In the genomic region with DNA sequence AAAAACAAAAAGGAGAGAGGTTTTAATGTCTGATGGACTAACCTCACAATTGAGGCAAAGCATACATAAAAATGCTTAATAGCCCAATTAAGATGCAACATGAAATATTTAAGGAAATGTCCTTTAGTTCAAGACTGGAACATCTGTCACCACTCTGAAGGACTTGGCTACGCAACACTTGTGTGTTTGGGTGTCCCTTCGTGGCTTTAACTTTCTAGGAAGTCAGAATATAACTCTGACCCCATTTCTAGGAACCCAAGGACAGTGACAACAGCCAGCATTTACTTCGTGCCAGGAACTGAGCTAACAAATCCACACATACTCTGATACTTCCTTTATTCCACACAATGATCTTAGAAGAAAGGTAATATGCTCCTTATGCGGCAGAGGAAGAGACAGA, we compare ENCODE assay signal across 30 mouse cellular contexts.
DNase-seq lines count a peak whose midpoint lies in the region; ATAC-seq and TF ChIP-seq lines count a peak whose summit lies in the region.
"Had no signal": no experiment of that assay in that cellular context is flagged by ENCODE, and none has a peak within 500 bp of the region (broad histone marks: within the 10 kb centered on the region; RNA-seq: fewer than 3 reads in every experiment).

No protein-coding gene starts in this region.

- no peak for TF ChIP-seq CTCF in gastrocnemius, adult 2 months (IDR thresholded peaks at IDR 0.05)
- no peak for TF ChIP-seq CTCF in layer of hippocampus, adult 2 months (conservative IDR thresholded peaks at IDR 0.05)

- no peak overlapping the region for H3K4me2 ChIP-seq in kidney, embryonic 14.5 days (replicated peaks; ENCODE audit: low read depth, low read length)
- H3K4me2 ChIP-seq in limb, embryonic 15.5 days = no peak overlapping the region
- H3K4me2 ChIP-seq: embryonic facial prominence, embryonic 15.5 days; heart, embryonic 13.5 days; hindbrain, embryonic 12.5 days; liver, embryonic 15.5 days; neural tube, embryonic 13.5 days had no signal

- peak; percentile 21 for DNase-seq in gastrocnemius, adult 2 months
- no peak for DNase-seq in gastrocnemius, postnatal 25 days
- DNase-seq in kidney, postnatal 14 days = peak; percentile 28
- DNase-seq in embryonic facial prominence, embryonic 10.5 days (ENCODE audit: low spot score) = peak; percentile 1
- DNase-seq in layer of hippocampus, adult 2 months (ENCODE audit: low spot score in 2 of 2) = no peak
- DNase-seq: B cell, adult 2 months; cerebellum, adult 8-10 months; cerebellum, postnatal 36 days; embryo, embryonic 11 days; gastrocnemius, postnatal 14 days; heart, adult 2 months; lung, postnatal 10 days; retina, postnatal 1 day; right cerebral cortex, postnatal 25 days; thymus, postnatal 14 days had no signal

- H3K27ac ChIP-seq in gastrocnemius, adult 2 months = no peak overlapping the region
- H3K27ac ChIP-seq in kidney, embryonic 14.5 days (ENCODE audit: low read depth, low read length) = no peak overlapping the region
- no peak overlapping the region for H3K27ac ChIP-seq in embryonic facial prominence, embryonic 10.5 days (replicated peaks)
- H3K27ac ChIP-seq in limb, embryonic 15.5 days = peak overlapping the region; percentile 24; the same call in 1 of the 2 replicates
- H3K27ac ChIP-seq in layer of hippocampus, adult 2 months = no peak overlapping the region
- H3K27ac ChIP-seq: embryonic facial prominence, embryonic 15.5 days; heart, adult 2 months; heart, embryonic 13.5 days; hindbrain, embryonic 12.5 days; liver, embryonic 15.5 days; midbrain, embryonic 10.5 days; neural tube, embryonic 13.5 days had no signal

- no peak for ATAC-seq in kidney, embryonic 14.5 days (ENCODE audit: low FRiP score, low TSS enrichment)
- ATAC-seq in limb, embryonic 15.5 days (ENCODE audit: insufficient number of reproducible peaks, low FRiP score, low TSS enrichment, low read depth) = no peak
- ATAC-seq: forebrain, embryonic 14.5 days; intestine, postnatal 0 days; midbrain, embryonic 16.5 days; Patski had no signal

- no peak overlapping the region for H3K4me3 ChIP-seq in gastrocnemius, adult 2 months
- H3K4me3 ChIP-seq in kidney, embryonic 14.5 days (ENCODE audit: low read length) = no peak overlapping the region
- H3K4me3 ChIP-seq in embryonic facial prominence, embryonic 10.5 days = no peak overlapping the region
- H3K4me3 ChIP-seq in limb, embryonic 15.5 days = no peak overlapping the region
- H3K4me3 ChIP-seq in layer of hippocampus, adult 2 months = no peak overlapping the region
- H3K4me3 ChIP-seq: embryonic facial prominence, embryonic 15.5 days; heart, adult 2 months; heart, embryonic 13.5 days; hindbrain, embryonic 12.5 days; liver, embryonic 15.5 days; midbrain, embryonic 10.5 days; myocyte; neural tube, embryonic 13.5 days had no signal

- H3K9ac ChIP-seq in kidney, embryonic 14.5 days (ENCODE audit: low read depth, low read length) = no peak overlapping the region
- H3K9ac ChIP-seq in limb, embryonic 15.5 days = no peak overlapping the region
- H3K9ac ChIP-seq: embryonic facial prominence, embryonic 15.5 days; heart, embryonic 13.5 days; hindbrain, embryonic 12.5 days; liver, embryonic 15.5 days; neural tube, embryonic 13.5 days had no signal

- peaks cover 18% of the 10 kb centered on the region for H3K4me1 ChIP-seq in kidney, embryonic 14.5 days (ENCODE audit: control insufficient read depth, insufficient read depth, low read length)
- peaks cover 31% of the 10 kb centered on the region for H3K4me1 ChIP-seq in embryonic facial prominence, embryonic 10.5 days
- peaks cover 31% of the 10 kb centered on the region for H3K4me1 ChIP-seq in limb, embryonic 15.5 days
- H3K4me1 ChIP-seq: hindbrain, embryonic 12.5 days; liver, embryonic 15.5 days; neural tube, embryonic 13.5 days had no signal

- H3K27me3 ChIP-seq in kidney, embryonic 14.5 days (ENCODE audit: control insufficient read depth, insufficient read depth, low read length) = no peaks in the 10 kb centered on the region
- H3K27me3 ChIP-seq in embryonic facial prominence, embryonic 10.5 days (replicated peaks; ENCODE audit: low read depth, poor library complexity, severe bottlenecking) = no peaks in the 10 kb centered on the region
- no peaks in the 10 kb centered on the region for H3K27me3 ChIP-seq in limb, embryonic 15.5 days
- H3K27me3 ChIP-seq: CH12.LX; embryonic facial prominence, embryonic 15.5 days; heart, embryonic 13.5 days; hindbrain, embryonic 12.5 days; liver, embryonic 15.5 days; neural tube, embryonic 13.5 days; Patski had no signal

- WGBS in kidney, embryonic 14.5 days = 73% methylated on average over 4 of the region's 4 CpGs
- WGBS in embryonic facial prominence, embryonic 10.5 days = 93% methylated on average over 4 of the region's 4 CpGs
- WGBS in limb, embryonic 15.5 days = 81% methylated on average over 4 of the region's 4 CpGs

- intact Hi-C loops in gastrocnemius, adult 2 months (cut with DNase I) = no loop called here

- H3K36me3 ChIP-seq in kidney, embryonic 14.5 days (ENCODE audit: control insufficient read depth, insufficient read depth, low read length) = no peaks in the 10 kb centered on the region
- no peaks in the 10 kb centered on the region for H3K36me3 ChIP-seq in embryonic facial prominence, embryonic 10.5 days (replicated peaks)
- no peaks in the 10 kb centered on the region for H3K36me3 ChIP-seq in limb, embryonic 15.5 days
- H3K36me3 ChIP-seq: embryonic facial prominence, embryonic 15.5 days; G1E; heart, embryonic 13.5 days; hindbrain, embryonic 12.5 days; liver, embryonic 15.5 days; midbrain, embryonic 10.5 days; neural tube, embryonic 13.5 days had no signal

- no peaks in the 10 kb centered on the region for H3K9me3 ChIP-seq in kidney, embryonic 14.5 days (ENCODE audit: control insufficient read depth, low read length)
- no peaks in the 10 kb centered on the region for H3K9me3 ChIP-seq in embryonic facial prominence, embryonic 10.5 days
- no peaks in the 10 kb centered on the region for H3K9me3 ChIP-seq in limb, embryonic 15.5 days
- H3K9me3 ChIP-seq: embryonic facial prominence, embryonic 15.5 days; G1E; heart, embryonic 13.5 days; hindbrain, embryonic 12.5 days; liver, embryonic 15.5 days; midbrain, embryonic 10.5 days; neural tube, embryonic 13.5 days had no signal

Comparison
In these comparisons a context has a peak if more than half of its experiments do, and no peak if none do; other contexts are left out.
1. DNase-seq: peak in gastrocnemius, adult 2 months (single experiment), kidney, postnatal 14 days (single experiment) and embryonic facial prominence, embryonic 10.5 days (single experiment); none in gastrocnemius, postnatal 25 days (single experiment) and layer of hippocampus, adult 2 months (0 of 2).